Mouse (Mus musculus): ENCODE results near the gene Brca1. TPM values are rescaled to one million over a fixed set of nuclear protein-coding genes. Genes with fewer than 3 reads are reported as not detected.
A peak's percentile ranks its signal among the peaks of the same experiment; 100 is the strongest.

Gene Brca1
- polyA plus RNA-seq, 1 experiment from 2014 or later: 1.5 TPM

GRCm38 (mm10) chr11:101525056-101525455 is 26.7 kb downstream of the Brca1 start:
- Histone ChIP-seq H3K36me3 (replicated peaks) (no peaks in the 10 kb centered on the region), H3K4me2 (no peak overlapping the region), H3K9ac (no peak overlapping the region), H3K27me3 (replicated peaks) (no peaks in the 10 kb centered on the region), H3K27ac (no peak overlapping the region), H3K9me3 (no peaks in the 10 kb centered on the region), H3K4me1 (no peaks in the 10 kb centered on the region), H3K4me3 (no peak overlapping the region)
- WGBS: 87% methylated on average over 10 of the region's 10 CpGs
- ATAC-seq (replicated peaks): no peak

DNA sequence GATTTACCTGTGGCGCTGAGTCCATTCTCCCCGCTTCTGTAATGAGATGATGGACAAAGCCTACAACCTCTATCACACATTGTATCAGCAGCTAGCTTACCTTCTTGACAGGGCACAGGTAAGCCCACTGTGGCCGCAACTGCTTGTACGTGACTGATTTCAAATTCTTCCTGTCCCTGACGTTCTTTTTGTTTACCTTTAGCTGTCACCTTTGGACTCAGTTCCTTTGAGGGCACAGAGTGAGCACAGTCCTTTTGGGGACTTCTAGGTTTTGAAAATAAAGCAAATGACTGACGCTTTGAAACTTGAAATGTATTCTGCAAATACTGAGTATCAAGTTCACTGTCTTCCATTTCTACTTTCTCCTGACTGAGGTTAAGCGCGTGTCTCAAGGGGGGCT is 27.3 kb downstream of the Brca1 start:
- Histone ChIP-seq H3K36me3 (replicated peaks) (no peaks in the 10 kb centered on the region), H3K4me2 (no peak overlapping the region), H3K9ac (no peak overlapping the region), H3K27ac (no peak overlapping the region), H3K4me1 (no peaks in the 10 kb centered on the region), H3K27me3 (replicated peaks) (no peaks in the 10 kb centered on the region), H3K4me3 (no peak overlapping the region), H3K9me3 (no peaks in the 10 kb centered on the region)
- WGBS: 95% methylated on average over 8 of the region's 8 CpGs
- no peak for ATAC-seq (replicated peaks)

GRCm38 (mm10) chr11:101519364-101519763 is 32.4 kb downstream of the Brca1 start:
- Histone ChIP-seq H3K9ac (no peak overlapping the region), H3K4me3 (no peak overlapping the region), H3K9me3 (no peaks in the 10 kb centered on the region), H3K27me3 (replicated peaks) (no peaks in the 10 kb centered on the region), H3K4me2 (no peak overlapping the region), H3K27ac (no peak overlapping the region), H3K36me3 (replicated peaks) (no peaks in the 10 kb centered on the region), H3K4me1 (no peaks in the 10 kb centered on the region)
- 91% methylated on average over 6 of the region's 6 CpGs for WGBS
- ATAC-seq (replicated peaks): no peak

GRCm38 (mm10) chr11:101518937-101519336 is 32.8 kb downstream of the Brca1 start:
- H3K4me1 ChIP-seq: no peaks in the 10 kb centered on the region
- no peaks in the 10 kb centered on the region for H3K36me3 ChIP-seq (replicated peaks)
- H3K27ac ChIP-seq: no peak overlapping the region
- no peak overlapping the region for H3K4me2 ChIP-seq
- H3K27me3 ChIP-seq (replicated peaks): no peaks in the 10 kb centered on the region
- no peaks in the 10 kb centered on the region for H3K9me3 ChIP-seq
- no peak for ATAC-seq (replicated peaks)
- WGBS: 83% methylated on average over 5 of the region's 5 CpGs
- H3K4me3 ChIP-seq: no peak overlapping the region
- H3K9ac ChIP-seq: no peak overlapping the region

- no peaks in the 10 kb centered on the region for H3K9me3 ChIP-seq
- H3K36me3 ChIP-seq (replicated peaks): no peaks in the 10 kb centered on the region
- H3K27ac ChIP-seq: no peak overlapping the region
- H3K4me1 ChIP-seq: no peaks in the 10 kb centered on the region
- ATAC-seq (replicated peaks): no peak
- H3K4me3 ChIP-seq: no peak overlapping the region
- no peaks in the 10 kb centered on the region for H3K27me3 ChIP-seq (replicated peaks)
- H3K9ac ChIP-seq: no peak overlapping the region
- no peak overlapping the region for H3K4me2 ChIP-seq
- 94% methylated on average over 7 of the region's 7 CpGs for WGBS
These were observed 44.7 kb downstream of the Brca1 start for GRCm38 (mm10) chr11:101507090-101507489.

- Histone ChIP-seq H3K4me3 (no peak overlapping the region), H3K27ac (no peak overlapping the region), H3K36me3 (replicated peaks) (no peaks in the 10 kb centered on the region), H3K9me3 (no peaks in the 10 kb centered on the region), H3K9ac (no peak overlapping the region), H3K27me3 (replicated peaks) (no peaks in the 10 kb centered on the region), H3K4me2 (no peak overlapping the region), H3K4me1 (no peaks in the 10 kb centered on the region)
- WGBS: 82% methylated on average over 5 of the region's 5 CpGs
- ATAC-seq (replicated peaks): no peak
These were observed 45.4 kb downstream of the Brca1 start for GRCm38 (mm10) chr11:101506269-101506780.

DNA sequence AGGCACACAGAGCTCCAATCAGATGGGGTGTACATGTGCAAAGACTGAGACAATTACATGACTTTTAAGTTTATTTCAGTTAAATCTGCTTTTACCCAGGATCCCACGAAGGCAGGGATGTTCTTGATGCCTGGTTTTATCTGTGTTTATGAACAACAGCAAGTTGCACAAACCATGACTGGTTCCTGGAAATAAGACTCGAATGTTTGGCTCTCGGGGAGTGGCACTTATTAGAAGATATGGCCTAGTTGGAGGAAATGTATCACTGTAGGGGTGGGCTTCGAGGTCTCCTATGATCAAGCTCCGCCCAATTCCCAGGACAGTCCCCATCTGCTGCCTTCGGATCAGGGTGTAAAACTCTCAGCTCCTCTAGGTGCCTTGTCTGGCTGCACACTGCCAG is 65.6 kb downstream of the Brca1 start:
- no peak overlapping the region for H3K4me2 ChIP-seq
- WGBS: 74% methylated on average over 6 of the region's 6 CpGs
- no peak overlapping the region for H3K4me3 ChIP-seq
- no peak overlapping the region for H3K9ac ChIP-seq
- no peaks in the 10 kb centered on the region for H3K9me3 ChIP-seq
- no peaks in the 10 kb centered on the region for H3K36me3 ChIP-seq (replicated peaks)
- peak overlapping the region; percentile 67 for H3K27ac ChIP-seq
- H3K27me3 ChIP-seq (replicated peaks): no peaks in the 10 kb centered on the region
- H3K4me1 ChIP-seq: peaks cover 7% of the 10 kb centered on the region
- ATAC-seq (replicated peaks): no peak

DNA sequence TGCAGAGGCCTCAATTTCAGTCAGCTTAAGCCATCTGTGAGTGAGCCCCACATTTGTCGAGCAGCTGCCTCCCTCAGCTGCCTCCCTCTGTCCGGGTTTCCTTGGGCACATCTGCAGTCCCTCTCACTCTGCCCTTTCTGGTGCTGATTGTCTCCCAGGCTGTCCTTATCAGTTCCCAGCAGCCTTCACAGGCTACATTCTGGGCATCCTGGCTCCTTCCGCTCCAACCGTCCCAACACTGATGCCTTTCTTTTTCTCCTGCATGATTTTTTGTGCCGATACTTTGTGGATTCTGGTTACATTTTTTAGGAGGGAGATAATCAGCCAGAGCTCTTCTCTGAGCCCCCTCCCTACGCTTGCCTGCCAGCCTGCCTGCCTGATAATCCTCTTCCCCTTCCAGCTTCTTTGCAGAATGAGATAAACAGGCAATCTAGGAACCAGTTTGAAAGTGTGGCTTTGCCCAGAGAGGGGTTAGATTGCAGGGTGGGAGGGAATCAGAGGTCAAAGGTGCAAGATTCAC is 66.2 kb downstream of the Brca1 start:
- peaks cover 7% of the 10 kb centered on the region for H3K4me1 ChIP-seq
- peak overlapping the region; percentile 67 for H3K27ac ChIP-seq
- H3K36me3 ChIP-seq (replicated peaks): no peaks in the 10 kb centered on the region
- no peaks in the 10 kb centered on the region for H3K9me3 ChIP-seq
- H3K27me3 ChIP-seq (replicated peaks): no peaks in the 10 kb centered on the region
- peak overlapping the region; percentile 12; the same call in 1 of the 2 replicates for H3K9ac ChIP-seq
- no peak overlapping the region for H3K4me2 ChIP-seq
- H3K4me3 ChIP-seq: no peak overlapping the region
- 35% methylated on average over 6 of the region's 6 CpGs for WGBS
- no peak for ATAC-seq (replicated peaks)

- WGBS: 87% methylated on average over 7 of the region's 7 CpGs
- no peaks in the 10 kb centered on the region for H3K9me3 ChIP-seq
- H3K4me2 ChIP-seq: no peak overlapping the region
- H3K4me3 ChIP-seq: no peak overlapping the region
- H3K27me3 ChIP-seq (replicated peaks): no peaks in the 10 kb centered on the region
- H3K27ac ChIP-seq: no peak overlapping the region; the same call in 1 of the 2 replicates
- no peaks in the 10 kb centered on the region for H3K36me3 ChIP-seq (replicated peaks)
- H3K4me1 ChIP-seq: peaks cover 9% of the 10 kb centered on the region
- H3K9ac ChIP-seq: no peak overlapping the region
- ATAC-seq (replicated peaks): no peak
These were observed 66.9 kb downstream of the Brca1 start for GRCm38 (mm10) chr11:101484814-101485213.

- ATAC-seq (replicated peaks): no peak
- no peak overlapping the region for H3K9ac ChIP-seq
- WGBS: 66% methylated on average over 6 of the region's 6 CpGs
These were observed 67.5 kb downstream of the Brca1 start for GRCm38 (mm10) chr11:101484245-101484644.

DNA sequence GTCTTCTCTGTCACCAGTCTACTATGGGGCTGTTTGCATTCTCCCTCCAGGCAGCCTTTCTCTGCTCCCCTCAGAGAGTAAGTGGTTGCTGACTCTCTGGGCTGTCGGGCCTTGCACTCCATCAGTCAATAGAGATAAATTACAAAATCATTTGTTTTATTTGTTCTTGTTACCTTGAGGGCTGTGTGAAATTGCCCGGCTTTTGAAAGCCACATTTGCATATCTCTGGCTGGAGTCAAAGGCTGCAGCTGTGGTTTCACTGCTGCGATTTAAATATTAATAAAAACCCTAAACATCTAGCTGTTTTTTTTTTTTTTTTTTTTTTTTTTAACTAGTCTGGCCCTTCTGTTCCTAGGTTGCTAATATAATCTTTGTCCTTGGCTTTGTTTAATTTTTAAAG is 68.0 kb downstream of the Brca1 start:
- Histone ChIP-seq H3K27me3 (replicated peaks) (no peaks in the 10 kb centered on the region), H3K4me1 (peaks cover 19% of the 10 kb centered on the region), H3K4me2 (no peak overlapping the region), H3K9ac (no peak overlapping the region), H3K36me3 (replicated peaks) (no peaks in the 10 kb centered on the region), H3K4me3 (no peak overlapping the region), H3K27ac (peak overlapping the region; percentile 61), H3K9me3 (no peaks in the 10 kb centered on the region)
- WGBS: 17% methylated on average over 3 of the region's 3 CpGs
- no peak for ATAC-seq (replicated peaks)

More at GRCm38 (mm10) chr11:101484245-101484644, 67.5 kb downstream of the Brca1 start:
- Histone ChIP-seq H3K9me3 (no peaks in the 10 kb centered on the region), H3K4me3 (no peak overlapping the region), H3K27me3 (replicated peaks) (no peaks in the 10 kb centered on the region), H3K4me1 (peaks cover 15% of the 10 kb centered on the region), H3K27ac (no peak overlapping the region), H3K36me3 (replicated peaks) (no peaks in the 10 kb centered on the region), H3K4me2 (no peak overlapping the region)

DNA sequence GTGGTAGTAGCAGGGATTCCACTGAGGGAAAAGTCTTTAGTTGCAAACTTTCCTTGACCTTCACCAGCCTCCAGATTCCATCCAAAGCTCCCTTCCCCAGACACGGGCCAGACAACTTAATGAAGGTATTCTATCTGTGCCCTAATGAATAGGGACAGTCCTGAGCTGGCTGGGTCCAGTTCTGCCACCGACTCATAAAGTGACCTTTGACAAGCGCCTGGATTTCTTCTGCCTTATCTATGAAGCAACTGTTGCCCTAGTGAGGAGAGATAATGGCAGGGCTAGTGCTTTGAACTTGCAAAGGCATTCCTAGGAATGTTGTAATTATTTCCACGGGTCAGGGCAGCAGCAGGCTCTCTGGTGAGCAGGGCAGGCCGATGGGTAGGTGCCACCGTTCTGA is 70.8 kb downstream of the Brca1 start:
- 70% methylated on average over 6 of the region's 6 CpGs for WGBS
- Histone ChIP-seq H3K36me3 (replicated peaks) (no peaks in the 10 kb centered on the region), H3K27ac (no peak overlapping the region), H3K4me1 (peaks cover 29% of the 10 kb centered on the region), H3K4me3 (no peak overlapping the region), H3K9ac (no peak overlapping the region), H3K27me3 (replicated peaks) (no peaks in the 10 kb centered on the region), H3K4me2 (no peak overlapping the region), H3K9me3 (no peaks in the 10 kb centered on the region)
- no peak for ATAC-seq (replicated peaks)

- Histone ChIP-seq H3K9ac (no peak overlapping the region), H3K9me3 (no peaks in the 10 kb centered on the region), H3K4me2 (peak overlapping the region; percentile 41), H3K27me3 (replicated peaks) (no peaks in the 10 kb centered on the region), H3K4me1 (peaks cover 29% of the 10 kb centered on the region), H3K27ac (peak overlapping the region; percentile 40), H3K36me3 (replicated peaks) (no peaks in the 10 kb centered on the region), H3K4me3 (no peak overlapping the region)
- WGBS: 2% methylated on average over 18 of the region's 18 CpGs
- no peak; the same call in 1 of the 2 replicates for ATAC-seq (replicated peaks)
These were observed 72.6 kb downstream of the Brca1 start for GRCm38 (mm10) chr11:101479171-101479635.

Measured in midbrain, embryonic 15.5 days (tissue).